Mouse (Mus musculus): Measurements from ENCODE around the gene Olfr1100. TPM values are rescaled to one million over a fixed set of nuclear protein-coding genes. Genes with fewer than 3 reads are reported as not detected.

Olfr1100 gene
- polyA plus RNA-seq, 2 experiments, result not detected

DNA sequence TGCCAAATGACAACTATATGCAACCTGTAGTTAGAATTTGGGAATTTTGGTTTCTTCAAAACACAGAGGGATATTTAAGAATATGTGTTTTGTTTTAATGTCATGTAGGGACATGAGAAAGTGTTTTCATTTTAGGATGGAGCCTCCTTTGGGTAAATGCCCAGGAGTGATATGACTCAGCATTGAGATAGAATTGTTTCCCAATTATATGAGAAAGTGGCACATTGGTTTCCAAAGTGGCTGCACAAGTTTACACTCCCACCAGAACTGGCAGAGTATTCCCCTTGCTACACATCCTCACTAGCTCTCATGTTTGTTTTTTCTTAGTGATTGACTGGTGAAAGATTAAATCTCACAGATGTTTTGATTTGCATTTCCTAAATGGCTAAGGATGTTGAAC is 53.2 kb downstream of the Olfr1100 start:
- Histone ChIP-seq H3K9me3 (ENCODE audit: control insufficient read depth, low read length) (no peaks in the 10 kb centered on the region), H3K4me2 (ENCODE audit: low read depth) (no peak overlapping the region), H3K27ac (no peak overlapping the region), H3K4me3 (ENCODE audit: insufficient read depth in 1 of 2, low read depth in 2 of 2, low read length in 2 of 2) (no peak overlapping the region), H3K27me3 (ENCODE audit: control insufficient read depth, insufficient read depth, low read length) (no peaks in the 10 kb centered on the region), H3K9ac (replicated peaks) (no peak overlapping the region), H3K4me1 (replicated peaks; ENCODE audit: control insufficient read depth in 2 of 2, insufficient read depth in 2 of 2, low read length in 1 of 2) (no peaks in the 10 kb centered on the region), H3K36me3 (replicated peaks; ENCODE audit: control insufficient read depth, insufficient read depth, low read depth) (no peaks in the 10 kb centered on the region)
- ATAC-seq (ENCODE audit: insufficient read depth), result no peak
- TF ChIP-seq CTCF (IDR thresholded peaks at IDR 0.05; ENCODE audit: low read depth), result no peak
- TF ChIP-seq EP300 (IDR thresholded peaks at IDR 0.05; ENCODE audit: low read depth), result no peak
- no peak for DNase-seq (ENCODE audit: low read depth in 3 of 3, low spot score in 3 of 3)

Other genes starting within 250 kb of the Olfr1100 start
- not detected in 2 replicates for gene Olfr1089, start 246.3 kb downstream of the Olfr1100 start, polyA plus RNA-seq (2012; rRNA removed)
- gene Olfr1089, start 246.3 kb downstream of the Olfr1100 start, polyA plus RNA-seq (2014; fragmentation: Nextera tagmentation; extraction: Ambion mirVana), result not detected in 2 replicates
- not detected in 2 replicates for gene Olfr1090, start 221.0 kb downstream of the Olfr1100 start, polyA plus RNA-seq (2012; rRNA removed)
- gene Olfr1090, start 221.0 kb downstream of the Olfr1100 start, polyA plus RNA-seq (2014; fragmentation: Nextera tagmentation; extraction: Ambion mirVana), result not detected in 2 replicates
- gene Olfr1093, start 197.5 kb downstream of the Olfr1100 start, polyA plus RNA-seq (2012; rRNA removed), result not detected in 2 replicates
- not detected in 2 replicates for gene Olfr1093, start 197.5 kb downstream of the Olfr1100 start, polyA plus RNA-seq (2014; fragmentation: Nextera tagmentation; extraction: Ambion mirVana)
- not detected in 2 replicates for gene Olfr141, start 169.9 kb downstream of the Olfr1100 start, polyA plus RNA-seq (2012; rRNA removed)
- not detected in 2 replicates for gene Olfr141, start 169.9 kb downstream of the Olfr1100 start, polyA plus RNA-seq (2014; fragmentation: Nextera tagmentation; extraction: Ambion mirVana)
- gene Olfr1094, start 155.3 kb downstream of the Olfr1100 start, polyA plus RNA-seq (2012; rRNA removed), result not detected in 2 replicates
- not detected in 2 replicates for gene Olfr1094, start 155.3 kb downstream of the Olfr1100 start, polyA plus RNA-seq (2014; fragmentation: Nextera tagmentation; extraction: Ambion mirVana)
- gene Olfr1095, start 128.3 kb downstream of the Olfr1100 start, polyA plus RNA-seq (2012; rRNA removed), result not detected in 2 replicates
- not detected in 2 replicates for gene Olfr1095, start 128.3 kb downstream of the Olfr1100 start, polyA plus RNA-seq (2014; fragmentation: Nextera tagmentation; extraction: Ambion mirVana)
- gene Gm13723, start 105.2 kb downstream of the Olfr1100 start, polyA plus RNA-seq (2012; rRNA removed), result not detected in 2 replicates
- not detected in 2 replicates for gene Gm13723, start 105.2 kb downstream of the Olfr1100 start, polyA plus RNA-seq (2014; fragmentation: Nextera tagmentation; extraction: Ambion mirVana)
- gene Olfr1097, start 87.7 kb downstream of the Olfr1100 start, polyA plus RNA-seq (2012; rRNA removed), result not detected in 2 replicates
- gene Olfr1097, start 87.7 kb downstream of the Olfr1100 start, polyA plus RNA-seq (2014; fragmentation: Nextera tagmentation; extraction: Ambion mirVana), result not detected in 2 replicates
- not detected in 2 replicates for gene Olfr1098, start 55.4 kb downstream of the Olfr1100 start, polyA plus RNA-seq (2012; rRNA removed)
- not detected in 2 replicates for gene Olfr1098, start 55.4 kb downstream of the Olfr1100 start, polyA plus RNA-seq (2014; fragmentation: Nextera tagmentation; extraction: Ambion mirVana)
- not detected in 2 replicates for gene Olfr1099, start 19.3 kb downstream of the Olfr1100 start, polyA plus RNA-seq (2012; rRNA removed)
- gene Olfr1099, start 19.3 kb downstream of the Olfr1100 start, polyA plus RNA-seq (2014; fragmentation: Nextera tagmentation; extraction: Ambion mirVana), result not detected in 2 replicates
- not detected in 2 replicates for gene Olfr1101, start 11.3 kb upstream of the Olfr1100 start, polyA plus RNA-seq (2012; rRNA removed)
- not detected in 2 replicates for gene Olfr1101, start 11.3 kb upstream of the Olfr1100 start, polyA plus RNA-seq (2014; fragmentation: Nextera tagmentation; extraction: Ambion mirVana)
- not detected in 2 replicates for gene Olfr1102, start 18.4 kb upstream of the Olfr1100 start, polyA plus RNA-seq (2012; rRNA removed)
- gene Olfr1102, start 18.4 kb upstream of the Olfr1100 start, polyA plus RNA-seq (2014; fragmentation: Nextera tagmentation; extraction: Ambion mirVana), result not detected in 2 replicates
- not detected in 2 replicates for gene Olfr1104, start 47.1 kb upstream of the Olfr1100 start, polyA plus RNA-seq (2012; rRNA removed)
- gene Olfr1104, start 47.1 kb upstream of the Olfr1100 start, polyA plus RNA-seq (2014; fragmentation: Nextera tagmentation; extraction: Ambion mirVana), result not detected in 2 replicates
- not detected in 2 replicates for gene Olfr1105, start 56.6 kb upstream of the Olfr1100 start, polyA plus RNA-seq (2012; rRNA removed)
- not detected in 2 replicates for gene Olfr1105, start 56.6 kb upstream of the Olfr1100 start, polyA plus RNA-seq (2014; fragmentation: Nextera tagmentation; extraction: Ambion mirVana)
- not detected in 2 replicates for gene Olfr1106, start 72.3 kb upstream of the Olfr1100 start, polyA plus RNA-seq (2012; rRNA removed)
- not detected in 2 replicates for gene Olfr1106, start 72.3 kb upstream of the Olfr1100 start, polyA plus RNA-seq (2014; fragmentation: Nextera tagmentation; extraction: Ambion mirVana)
- not detected in 2 replicates for gene Olfr1107, start 95.9 kb upstream of the Olfr1100 start, polyA plus RNA-seq (2012; rRNA removed)
- not detected in 2 replicates for gene Olfr1107, start 95.9 kb upstream of the Olfr1100 start, polyA plus RNA-seq (2014; fragmentation: Nextera tagmentation; extraction: Ambion mirVana)
- gene Olfr1109, start 116.1 kb upstream of the Olfr1100 start, polyA plus RNA-seq (2012; rRNA removed), result not detected in 2 replicates
- gene Olfr1109, start 116.1 kb upstream of the Olfr1100 start, polyA plus RNA-seq (2014; fragmentation: Nextera tagmentation; extraction: Ambion mirVana), result not detected in 2 replicates
- gene Olfr259, start 134.6 kb upstream of the Olfr1100 start, polyA plus RNA-seq (2012; rRNA removed), result not detected in 2 replicates
- not detected in 2 replicates for gene Olfr259, start 134.6 kb upstream of the Olfr1100 start, polyA plus RNA-seq (2014; fragmentation: Nextera tagmentation; extraction: Ambion mirVana)
- not detected in 2 replicates for gene Olfr1110, start 160.3 kb upstream of the Olfr1100 start, polyA plus RNA-seq (2012; rRNA removed)
- gene Olfr1110, start 160.3 kb upstream of the Olfr1100 start, polyA plus RNA-seq (2014; fragmentation: Nextera tagmentation; extraction: Ambion mirVana), result not detected in 2 replicates
- gene Olfr1111, start 172.7 kb upstream of the Olfr1100 start, polyA plus RNA-seq (2012; rRNA removed), result not detected in 2 replicates
- not detected in 2 replicates for gene Olfr1111, start 172.7 kb upstream of the Olfr1100 start, polyA plus RNA-seq (2014; fragmentation: Nextera tagmentation; extraction: Ambion mirVana)
- gene Olfr1112, start 207.8 kb upstream of the Olfr1100 start, polyA plus RNA-seq (2012; rRNA removed), result not detected in 2 replicates
- gene Olfr1112, start 207.8 kb upstream of the Olfr1100 start, polyA plus RNA-seq (2014; fragmentation: Nextera tagmentation; extraction: Ambion mirVana), result not detected in 2 replicates
- not detected in 2 replicates for gene Olfr1113, start 229.0 kb upstream of the Olfr1100 start, polyA plus RNA-seq (2012; rRNA removed)
- gene Olfr1113, start 229.0 kb upstream of the Olfr1100 start, polyA plus RNA-seq (2014; fragmentation: Nextera tagmentation; extraction: Ambion mirVana), result not detected in 2 replicates